Mouse (Mus musculus): ENCODE measurements around the gene Gm12695.

DNA sequence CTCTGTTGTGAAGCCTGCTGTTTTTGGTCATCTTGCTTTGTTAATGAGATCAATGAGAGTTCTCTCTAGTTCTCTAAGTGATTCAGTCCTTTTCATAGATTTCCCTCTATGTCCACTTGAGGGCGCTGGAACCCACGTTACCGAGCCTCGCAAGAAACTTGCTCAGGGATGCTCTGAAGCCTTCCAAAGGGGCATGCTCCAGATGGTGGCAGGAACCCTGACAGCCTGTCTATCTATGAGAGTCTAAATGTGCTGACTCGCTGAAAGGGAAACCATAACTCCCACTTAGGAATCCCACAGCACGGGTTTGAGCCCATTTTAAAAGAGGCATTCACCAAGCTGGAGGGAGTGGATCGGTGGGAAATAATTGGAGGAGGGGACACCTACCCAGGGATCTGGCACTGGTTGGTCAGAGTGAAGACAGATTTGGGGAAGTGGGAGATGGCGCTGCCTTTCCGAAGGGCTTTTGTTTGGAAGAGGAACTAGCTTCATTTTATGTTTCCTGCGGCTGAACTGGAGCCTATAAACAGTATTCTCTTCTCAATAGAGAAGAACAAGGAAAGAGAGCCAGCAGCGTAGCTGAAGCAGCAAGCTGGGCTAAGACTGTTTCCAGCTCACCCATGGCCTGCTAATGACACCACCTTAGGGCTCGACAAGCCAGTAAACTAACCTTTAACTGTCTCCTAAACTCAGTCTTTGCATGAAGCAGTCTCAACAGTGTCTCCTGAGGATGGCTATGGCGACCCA, 88.2 kb downstream of the Gm12695 start:
- TF ChIP-seq CTCF (IDR thresholded peaks at IDR 0.05; ENCODE audit: extremely low read depth, insufficient read depth, low read length) (peak; percentile 81), POLR2A (IDR thresholded peaks at IDR 0.05; ENCODE audit: extremely low read depth, insufficient read depth, low read length) (no peak)
